Mouse (Mus musculus) left cerebral cortex, adult 2 months (tissue): ENCODE results near the gene Btbd35f16. TPM values are rescaled to one million over a fixed set of nuclear protein-coding genes. Genes with fewer than 3 reads are reported as not detected.
"Not testable (repeated sequence)": the region's sequence is repeated elsewhere in the genome, so short reads cannot be mapped to it uniquely, and the experiment has no call there.

ENCODE experiments used
- DNase-seq, 2 experiments: peaks; one replicate each; pipeline ENCODE4 v3.0.0; 2021 to 2022; ENCODE audit warnings: low spot score in 2 of 2, mixed read lengths in 1 of 2; ENCODE audit errors: extremely low spot score in 1 of 2
- H3K27ac ChIP-seq: fragments of 200-600 bp; 2 replicates; pipeline ENCODE4 v1.8.1; 2022
- H3K4me3 ChIP-seq: fragments of 200-600 bp; 2 replicates; pipeline ENCODE4 v1.8.1; 2022
- intact Hi-C: fragments of 180-260 bp; cut with DNase I; formaldehyde crosslinking; loops from one replicate; pipeline ENCODE4 v1.15.1; 2025
- long read RNA-seq, 2 experiments: library from polyadenylated mRNA; stranded (forward); transcript quantifications; one replicate each; pipeline ENCODE4 v2.0.0; 2021; ENCODE audit warnings: borderline mapping rate in 2 of 2
- total RNA-seq, 2 experiments: library from RNA; stranded (reverse); gene quantifications; 2 replicates each; pipeline ENCODE4 v1.2.3; 2021

Gene Btbd35f16
- not detected for total RNA-seq
- long read RNA-seq, experiment 1: 0 reads
- long read RNA-seq, experiment 2: 0 reads

- DNase-seq, H3K27ac ChIP-seq, H3K4me3 ChIP-seq, intact Hi-C loops: not testable (repeated sequence)
Observed at GRCm38 (mm10) chrX:3956902-3957301, at the start of gene Btbd35f16. Gene Btbd35f16 (minus strand): TSS chrX:3957002.

Other genes with a start within 250 kb of the Btbd35f16 start
- not detected for gene Btbd35f10, start 204.1 kb downstream of the Btbd35f16 start, total RNA-seq
- not detected for gene Btbd35f3, start 80.7 kb upstream of the Btbd35f16 start, total RNA-seq
- not detected for gene Btbd35f28, start 239.6 kb upstream of the Btbd35f16 start, total RNA-seq